Mouse (Mus musculus) spleen, adult 10 weeks (tissue): ENCODE results near the gene Tango2. TPM values are rescaled to one million over a fixed set of nuclear protein-coding genes. Genes with fewer than 3 reads are reported as not detected.

ENCODE experiments used
- polyA plus RNA-seq: library from polyadenylated mRNA; stranded (reverse); fragments of 350-450 nt; fragmentation: Illumina TruSeq; extraction: RNeasy Lipid Tissue Mini Kit (QIAGEN cat#74804); gene quantifications from one replicate; pipeline ENCODE4 v1.2.3, GENCODE M21; 2015; ENCODE audit warnings: low replicate concordance; ENCODE audit not compliant: insufficient read depth

Gene Tango2
- 22.2 TPM for polyA plus RNA-seq

DNA sequence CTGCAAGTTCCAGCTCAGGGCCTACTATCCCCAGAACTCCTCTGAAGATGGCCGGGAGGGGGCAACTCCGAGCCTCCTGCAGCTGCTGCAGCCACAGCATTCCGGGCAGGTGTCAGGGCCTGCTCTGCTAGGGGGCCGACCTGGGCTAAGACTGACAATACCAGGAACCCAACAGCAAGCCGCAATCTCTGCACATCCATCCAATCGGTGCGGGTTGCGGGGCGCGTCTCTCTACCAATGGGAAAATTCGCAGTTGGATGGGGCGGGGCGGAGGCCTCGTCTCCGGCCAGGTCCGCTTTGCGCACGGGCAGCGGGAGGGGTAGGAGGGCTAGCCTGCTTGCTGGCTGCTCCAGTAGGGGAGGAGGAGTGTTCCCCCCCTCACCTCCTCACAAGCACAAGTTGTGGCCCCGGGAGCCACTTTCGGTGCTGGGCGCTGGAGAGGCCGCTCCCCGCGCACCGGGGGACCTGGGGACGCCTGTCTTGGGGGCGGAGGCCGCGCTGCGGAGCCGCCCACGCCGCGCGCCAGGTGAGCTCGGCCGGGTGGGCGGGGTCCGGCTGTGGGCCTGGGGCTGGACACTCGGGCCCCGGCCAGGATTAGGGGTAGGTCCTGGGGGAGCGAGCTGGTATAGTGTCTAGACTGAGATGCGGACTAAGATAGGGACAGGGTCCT lies at the start of gene Tango2, which contains the start of gene Arvcf:
TSS of gene Tango2 (minus strand) at position 173 of the 670 bp plus-strand sequence.
TSS of gene Arvcf (plus strand) at position 252 of the 670 bp plus-strand sequence.

DNA sequence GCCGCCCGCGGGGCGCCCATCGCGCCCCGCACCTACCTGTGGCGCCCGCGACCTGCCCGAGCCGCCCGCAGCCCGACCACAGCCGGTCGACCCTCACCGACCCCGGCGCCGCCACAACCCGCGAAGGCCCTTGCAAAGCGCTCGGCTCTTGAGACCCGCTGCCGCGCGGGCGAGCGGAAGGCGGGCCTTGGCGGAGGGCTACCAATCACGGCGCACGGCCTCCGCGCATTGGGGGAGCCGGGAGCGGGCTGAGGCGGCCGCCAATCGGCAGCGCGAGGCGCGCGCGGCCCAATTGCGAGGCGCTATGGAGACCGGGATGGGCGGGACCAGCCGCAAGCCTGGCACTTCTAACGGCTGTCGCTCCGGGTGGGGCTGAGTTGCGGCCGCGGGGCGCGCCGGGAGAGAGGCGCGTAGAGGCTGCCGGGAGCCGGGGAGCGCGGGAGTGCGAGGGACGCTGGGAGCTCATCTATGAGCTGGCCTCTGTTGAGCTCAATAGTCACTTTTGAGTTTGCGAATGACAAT lies 58.8 kb downstream of the Tango2 start, which contains the start of gene Dgcr8:
TSS of gene Dgcr8 (minus strand) at position 180 of the 522 bp plus-strand sequence.

DNA sequence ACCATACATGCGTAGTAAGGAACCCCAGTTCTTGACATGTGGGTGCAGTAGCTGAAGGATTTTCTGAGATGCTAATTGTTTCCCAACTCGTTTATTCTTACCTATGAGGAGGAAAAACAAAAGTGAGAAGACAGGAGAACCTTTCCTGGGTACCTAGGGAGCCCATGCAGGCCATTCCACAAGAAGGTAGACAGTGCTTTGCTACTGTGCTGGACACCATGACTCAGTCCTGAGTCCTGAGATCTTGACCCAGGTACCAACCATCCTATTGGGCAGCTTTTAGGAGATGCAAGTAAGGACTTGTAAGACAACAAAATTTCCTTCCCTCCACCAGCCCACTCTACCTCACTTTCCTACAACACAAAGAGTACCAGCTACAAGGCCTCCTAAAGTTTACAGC lies 89.7 kb downstream of the Tango2 start, which contains the start of gene Gm49776:
TSS of gene Gm49776 (minus strand) at position 101 of the 400 bp plus-strand sequence.

Other genes with a start within 250 kb of the Tango2 start
- 0.51 TPM for gene Rtn4r, start 220.5 kb downstream of the Tango2 start, polyA plus RNA-seq
- gene Ccdc188, start 130.2 kb downstream of the Tango2 start, polyA plus RNA-seq: not detected
- 3.0 TPM for gene Zdhhc8, start 113.0 kb downstream of the Tango2 start, polyA plus RNA-seq
- gene Trmt2a, start 99.4 kb downstream of the Tango2 start, polyA plus RNA-seq: 144 TPM
- 130 TPM for gene Ranbp1, start 99.4 kb downstream of the Tango2 start, polyA plus RNA-seq
- not detected for gene Gm49776, start 89.8 kb downstream of the Tango2 start, polyA plus RNA-seq
- 37.6 TPM for gene Dgcr8, start 58.9 kb downstream of the Tango2 start, polyA plus RNA-seq
- 12.5 TPM for gene Arvcf, start 79 bp upstream of the Tango2 start, polyA plus RNA-seq
- 18.6 TPM for gene Txnrd2, start 78.3 kb upstream of the Tango2 start, polyA plus RNA-seq
- 25.6 TPM for gene Comt, start 78.7 kb upstream of the Tango2 start, polyA plus RNA-seq
- gene Gnb1l, start 150.6 kb upstream of the Tango2 start, polyA plus RNA-seq: 1.7 TPM
- 1.4 TPM for gene Rtl10, start 150.8 kb upstream of the Tango2 start, polyA plus RNA-seq
- gene Tbx1, start 242.6 kb upstream of the Tango2 start, polyA plus RNA-seq: not detected